Mouse (Mus musculus) spleen, postnatal 14 days (tissue): ENCODE measurements around the gene Pdik1l.
A peak's percentile ranks its signal among the peaks of the same experiment; 100 is the strongest.

Experiments
- DNase-seq, 2 experiments: peaks; one replicate each; pipeline ENCODE4 v3.0.0; 2021 to 2022; ENCODE audit warnings: low spot score in 2 of 2

Gene Pdik1l

DNA sequence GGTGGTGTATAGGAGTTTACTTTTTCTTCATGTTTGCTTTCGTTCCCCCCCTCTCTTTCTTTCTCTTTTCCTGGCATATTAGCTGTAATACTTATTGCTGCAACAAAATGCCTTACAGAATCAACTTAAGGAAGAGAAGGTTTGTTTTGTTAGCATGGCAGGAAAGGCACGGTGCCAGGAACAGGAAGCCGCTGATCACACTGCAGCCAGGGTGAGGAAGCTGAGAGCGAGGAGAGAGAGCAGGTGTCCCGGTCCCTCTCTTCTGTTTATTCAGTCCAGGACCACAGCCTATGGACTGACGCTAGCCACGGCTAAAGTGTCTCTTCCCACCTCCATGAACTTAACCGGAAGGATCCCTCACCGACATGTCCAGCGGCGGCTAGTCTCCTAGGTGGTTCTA is 29.3 kb downstream of the Pdik1l start:
- DNase-seq = no peak

DNA sequence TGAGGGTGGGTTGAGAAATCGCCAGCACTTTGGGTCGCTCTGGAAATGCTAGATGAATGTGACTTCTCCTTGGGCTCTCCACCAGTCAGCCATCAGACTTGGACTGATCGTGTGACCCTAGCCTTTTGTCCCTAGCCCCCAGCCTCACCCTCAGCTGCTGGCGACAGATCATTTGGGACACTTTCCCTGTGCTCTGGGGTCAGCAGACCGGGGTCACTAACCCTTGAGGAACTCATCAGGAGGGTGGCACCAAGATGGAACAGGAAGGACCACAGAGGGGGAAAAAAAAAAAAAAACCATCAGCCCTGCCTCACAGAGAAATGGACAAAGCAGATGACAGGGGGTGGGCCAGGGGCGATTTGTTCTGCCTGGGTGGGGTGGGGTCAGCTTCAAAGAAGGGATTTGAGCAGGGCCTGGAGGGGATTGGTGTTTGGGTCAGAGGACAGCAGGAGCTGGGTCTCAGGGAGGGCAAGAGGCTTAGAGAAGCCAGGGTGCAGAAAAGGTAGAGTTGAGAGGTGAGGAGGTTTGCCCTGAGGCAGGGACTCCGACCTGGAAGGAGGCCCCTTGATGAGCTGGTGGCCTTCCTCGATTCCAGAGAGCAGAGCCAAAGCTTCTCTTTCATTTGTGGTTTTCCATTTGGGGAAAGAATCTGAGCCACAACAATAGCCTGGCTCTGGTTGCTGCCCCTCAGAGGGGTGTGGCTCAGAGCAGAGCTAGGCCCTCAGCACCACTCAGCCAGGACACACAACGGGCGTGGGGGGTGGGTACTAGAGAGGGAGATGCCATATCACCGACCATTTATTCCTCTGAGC is 30.3 kb downstream of the Pdik1l start:
- no peak for DNase-seq

DNA sequence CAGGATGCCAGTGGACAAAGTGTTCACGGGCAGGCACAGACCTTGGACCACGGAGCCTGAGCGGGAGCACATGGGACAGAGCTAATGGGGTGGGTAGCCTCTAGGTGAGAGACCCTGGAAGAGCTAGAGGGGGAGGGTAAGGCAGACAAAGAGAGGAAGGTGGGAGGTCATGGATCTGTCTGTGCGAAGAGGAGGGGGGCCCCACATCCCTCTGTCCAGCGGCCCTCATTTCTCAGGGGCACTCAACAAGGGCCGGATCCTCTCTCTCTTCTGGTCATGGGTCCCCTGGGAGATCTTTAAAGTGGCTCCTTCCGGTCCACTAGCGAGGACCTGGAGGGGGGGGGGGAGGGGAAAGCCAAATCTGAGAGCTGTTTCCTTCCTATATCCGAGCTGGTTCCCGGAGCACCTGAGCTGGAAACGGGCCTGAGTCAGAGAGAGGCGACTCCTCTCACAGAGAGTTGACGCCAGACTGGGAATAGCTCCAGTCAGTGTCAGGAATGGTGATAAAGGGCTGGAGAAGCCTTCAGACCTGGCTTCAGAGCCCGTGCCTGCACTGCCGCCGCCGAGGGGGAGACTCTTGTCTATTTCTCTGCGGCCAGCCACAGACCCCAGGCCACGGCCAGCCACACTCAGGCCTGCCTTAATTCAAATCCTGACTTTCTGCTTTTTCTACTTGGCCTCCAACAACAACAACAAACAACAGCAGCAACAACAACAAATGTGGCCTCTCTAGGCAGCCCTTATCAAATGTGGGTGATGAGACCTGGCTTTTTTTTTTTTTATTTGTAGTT is 31.1 kb downstream of the Pdik1l start:
- DNase-seq = no peak

DNA sequence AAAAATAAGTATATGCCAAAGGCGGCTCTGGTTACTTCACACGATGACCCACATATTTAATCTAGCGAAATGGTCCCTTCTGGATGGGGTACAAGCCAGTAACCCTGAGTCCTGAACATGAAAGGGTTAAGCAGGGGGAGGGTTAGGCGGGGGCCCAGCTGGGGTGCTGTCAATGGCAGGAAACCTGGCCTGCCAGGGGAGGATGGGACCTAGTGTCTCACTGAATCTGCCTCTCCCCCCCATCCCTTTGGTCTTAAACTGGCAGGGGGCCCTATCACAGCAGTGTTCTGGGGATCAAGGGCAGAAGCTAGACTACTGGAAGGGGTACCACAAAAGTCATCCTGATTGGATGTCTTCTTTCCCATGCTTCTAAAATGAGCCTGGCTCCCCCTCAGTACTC is 31.8 kb downstream of the Pdik1l start:
- no peak for DNase-seq

DNA sequence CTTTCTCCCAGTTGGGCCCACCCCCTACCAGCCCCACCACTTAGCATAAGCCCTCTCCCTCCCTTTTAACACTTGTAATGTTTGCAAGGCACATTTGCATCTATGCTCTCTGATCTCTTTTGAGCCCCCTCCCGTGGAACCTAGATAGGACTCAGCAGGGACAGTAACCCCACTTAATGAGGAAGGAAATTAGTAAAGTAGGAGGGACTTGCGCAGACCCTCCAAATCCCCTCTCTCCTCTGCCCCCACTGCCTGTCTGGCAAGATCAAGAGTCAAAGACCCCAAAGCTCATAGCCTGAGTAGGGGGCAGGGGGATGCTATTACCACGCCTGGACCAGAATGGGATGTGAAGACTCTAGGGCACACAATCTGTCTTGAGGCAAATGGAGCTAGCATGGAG is 32.9 kb downstream of the Pdik1l start:
- no peak for DNase-seq

DNA sequence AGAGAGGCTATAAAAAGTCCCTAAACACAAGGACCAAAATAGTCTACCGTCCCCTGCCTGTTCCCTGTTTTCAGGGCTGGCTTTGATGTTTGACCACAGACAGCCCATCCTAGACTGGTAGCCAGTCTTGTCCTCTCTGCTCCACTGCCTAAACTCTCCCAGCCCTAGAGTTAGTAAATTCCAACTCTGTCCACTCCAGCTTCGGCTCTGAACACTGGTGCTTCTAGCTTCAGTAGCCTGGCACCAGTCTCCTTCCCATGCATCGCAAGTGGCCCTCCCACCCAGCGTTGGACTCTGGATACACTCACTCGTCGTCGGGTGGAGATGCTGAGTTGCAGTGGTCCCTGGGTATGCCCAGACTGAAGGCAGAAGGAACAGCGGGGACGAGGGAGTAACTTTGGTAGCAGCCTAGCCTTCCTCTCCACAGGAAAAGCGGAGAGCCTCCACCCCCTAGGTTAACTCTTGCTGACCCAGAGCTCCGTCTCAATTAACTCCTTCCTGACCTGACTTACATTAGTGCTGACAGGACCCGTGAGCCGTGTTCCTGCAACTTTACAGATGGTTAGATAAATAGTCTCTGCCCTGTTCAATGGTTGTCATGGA is 33.9 kb downstream of the Pdik1l start, which contains the start of gene Grrp1:
Grrp1 (minus strand) TSS at position 385 of the 603 bp plus-strand sequence.
- no peak for DNase-seq

DNA sequence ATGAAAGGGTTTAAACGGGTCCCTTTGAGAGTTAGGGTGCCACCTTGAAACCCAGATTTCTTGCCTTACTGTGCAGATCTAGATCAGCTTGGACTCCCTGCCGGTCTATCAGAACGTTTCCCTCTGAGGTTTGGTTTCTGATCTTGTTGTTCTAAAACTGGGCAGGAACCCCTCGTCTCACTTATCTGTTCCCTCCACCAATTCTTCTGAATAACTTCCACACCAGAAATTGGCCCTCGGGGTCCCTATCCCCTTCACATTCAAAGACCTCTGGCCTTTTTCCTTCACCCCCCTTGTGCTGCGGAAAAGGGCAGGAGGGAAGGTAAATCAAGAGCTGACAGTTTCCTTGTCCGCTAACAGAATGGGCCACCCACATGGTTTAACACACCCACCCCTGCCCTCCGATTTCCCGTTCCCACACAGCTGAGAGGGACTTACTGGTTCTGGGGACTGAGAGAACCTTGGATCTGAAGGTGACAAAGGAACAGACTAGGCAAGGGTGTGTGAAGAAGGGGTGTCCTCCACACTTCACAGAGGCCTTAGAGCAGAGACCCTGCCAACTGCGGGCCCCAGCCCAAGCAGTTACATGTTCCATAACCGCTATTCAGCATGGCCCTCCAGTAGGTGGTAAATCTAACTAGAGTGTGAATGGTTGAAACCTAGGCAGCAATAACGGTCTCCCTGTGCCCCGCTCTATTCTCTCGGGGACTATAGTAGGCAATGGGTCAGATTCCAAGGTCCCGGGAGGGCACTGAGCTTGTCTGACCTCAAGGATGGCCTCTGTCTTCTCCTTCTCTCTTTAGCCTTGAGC is 34.6 kb downstream of the Pdik1l start:
- DNase-seq = no peak

DNA sequence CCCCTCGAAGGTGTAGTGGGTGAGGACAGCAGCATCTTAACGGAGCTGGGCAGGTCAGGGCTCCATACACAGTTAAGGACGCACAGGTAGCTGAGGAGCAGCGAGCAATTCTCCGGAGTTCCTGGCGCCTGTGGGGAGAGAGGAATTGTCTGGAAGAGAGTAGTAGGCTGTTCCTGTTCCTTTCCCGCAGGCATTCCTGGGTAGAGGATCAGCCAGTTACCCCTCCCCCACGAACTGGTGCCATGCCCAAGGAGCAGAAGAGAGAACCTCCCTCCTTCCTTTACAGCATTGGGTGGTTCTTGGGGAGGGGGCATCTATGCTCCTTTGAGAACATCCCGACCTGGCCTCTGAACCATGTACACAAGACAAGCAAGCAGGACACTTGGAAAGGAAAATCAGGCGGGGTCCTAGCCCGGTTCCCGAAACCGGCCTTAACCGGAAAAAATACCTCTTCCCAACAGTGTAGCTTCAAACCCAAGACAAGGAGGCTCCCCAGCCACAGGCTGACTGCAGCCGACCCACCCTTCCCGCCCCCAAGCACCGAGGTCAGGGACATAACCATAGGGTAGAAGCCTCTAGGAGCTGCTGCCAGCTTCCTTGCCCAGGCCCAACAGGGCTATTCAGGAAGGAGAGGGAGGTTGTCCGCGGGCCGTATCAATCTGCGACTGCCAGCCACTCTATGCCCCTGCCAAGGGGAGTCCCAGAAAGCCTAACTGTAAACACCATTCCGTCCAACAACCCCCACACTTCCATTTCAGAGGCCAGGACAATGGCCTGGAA is 35.4 kb downstream of the Pdik1l start:
- no peak for DNase-seq

DNA sequence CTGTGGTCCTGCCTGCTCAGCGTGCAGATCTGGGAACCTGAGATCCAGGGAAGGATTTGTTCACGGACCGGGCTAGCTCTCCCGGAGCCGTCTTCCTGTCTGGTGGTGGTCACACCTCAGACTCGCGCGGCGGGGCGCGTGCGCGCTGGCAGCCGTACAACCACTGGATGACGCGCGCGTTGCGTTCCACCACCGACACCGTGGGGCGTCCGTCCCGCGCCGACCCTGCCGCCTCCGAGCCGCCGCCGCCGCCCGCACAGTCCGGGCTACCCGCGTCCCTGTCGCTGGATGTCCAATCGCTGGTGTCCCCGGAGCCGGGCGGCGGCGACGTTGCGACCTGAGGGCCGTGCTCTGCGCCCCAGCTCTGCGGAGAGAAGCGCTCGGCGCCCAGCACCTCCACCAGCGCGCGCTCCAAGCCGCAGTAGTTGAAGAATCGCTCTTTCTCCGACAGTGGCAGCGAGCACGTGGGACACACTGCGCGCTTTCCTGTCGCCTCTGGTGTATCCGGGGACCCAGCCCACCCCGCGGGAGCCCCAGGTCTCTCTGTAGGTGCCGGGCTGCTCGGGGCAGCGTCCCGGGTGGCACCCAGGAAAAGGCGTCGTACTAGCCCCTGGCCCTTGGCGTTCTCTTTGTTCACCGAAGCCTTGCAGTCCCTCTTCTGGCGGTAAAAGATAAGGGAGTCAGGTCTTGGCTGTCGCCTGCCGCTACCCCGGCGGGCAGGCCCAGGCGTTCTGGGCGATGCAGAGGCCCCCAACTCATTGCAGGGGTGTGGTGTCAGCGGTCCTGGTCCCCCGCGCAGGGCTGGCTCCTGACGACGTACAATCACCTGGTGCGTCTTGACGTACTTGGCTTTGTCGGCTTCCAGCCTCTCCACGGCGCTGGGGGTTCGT is 36.2 kb downstream of the Pdik1l start:
- no peak for DNase-seq

DNA sequence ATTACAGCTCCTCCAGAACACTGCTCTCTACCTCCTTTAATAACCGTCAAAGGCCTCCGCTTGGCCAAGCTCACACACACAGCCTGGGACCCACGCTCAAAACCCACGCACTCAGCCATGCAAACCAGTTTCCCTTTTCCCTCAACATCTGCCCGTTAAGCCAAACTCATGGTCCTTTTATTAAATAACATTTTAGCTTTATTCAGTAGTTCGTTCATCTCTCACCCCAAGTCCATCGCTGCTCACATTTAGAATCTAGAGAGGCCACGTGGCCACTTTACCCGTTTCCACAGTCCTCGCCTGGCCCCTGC is 36.8 kb downstream of the Pdik1l start:
- no peak for DNase-seq

DNA sequence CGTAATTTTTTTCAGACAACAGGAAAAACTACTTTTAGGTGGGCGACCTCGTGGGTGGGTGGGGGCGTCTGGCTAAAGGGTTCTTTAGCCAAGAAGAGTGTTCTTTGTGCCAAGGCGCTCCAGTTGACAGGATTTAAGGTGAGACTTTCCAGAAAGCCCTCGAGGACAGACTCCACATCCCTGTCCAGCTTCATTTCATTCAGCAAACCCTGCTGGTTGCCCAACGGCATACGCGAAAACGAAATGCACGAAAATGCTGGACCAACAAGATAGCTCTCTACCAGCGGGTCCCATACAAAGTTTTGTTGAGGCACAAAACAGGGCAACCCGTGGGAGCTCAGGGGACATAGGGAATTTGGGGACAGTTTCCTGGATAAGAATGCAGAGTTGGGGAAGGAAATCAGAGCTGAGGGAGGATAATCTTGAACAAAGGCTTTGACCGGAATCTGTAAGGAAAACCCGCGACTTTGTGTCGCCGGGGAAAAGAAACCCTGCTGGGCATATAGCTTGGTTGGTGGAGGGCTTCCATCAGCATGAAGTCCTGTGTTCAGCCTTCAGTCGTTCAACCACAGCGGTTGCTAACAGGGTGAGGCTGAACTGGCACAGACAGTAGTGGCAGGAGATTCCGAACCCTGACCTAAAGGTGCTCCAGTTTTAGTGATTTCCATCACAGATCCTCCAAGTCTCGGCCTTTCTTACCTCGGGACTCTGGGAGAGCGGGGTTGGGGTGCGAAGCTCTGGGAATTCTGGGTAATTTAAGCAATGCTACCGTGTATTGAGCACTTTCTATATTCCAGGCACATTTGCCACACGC is 37.4 kb downstream of the Pdik1l start:
- DNase-seq = no peak

DNA sequence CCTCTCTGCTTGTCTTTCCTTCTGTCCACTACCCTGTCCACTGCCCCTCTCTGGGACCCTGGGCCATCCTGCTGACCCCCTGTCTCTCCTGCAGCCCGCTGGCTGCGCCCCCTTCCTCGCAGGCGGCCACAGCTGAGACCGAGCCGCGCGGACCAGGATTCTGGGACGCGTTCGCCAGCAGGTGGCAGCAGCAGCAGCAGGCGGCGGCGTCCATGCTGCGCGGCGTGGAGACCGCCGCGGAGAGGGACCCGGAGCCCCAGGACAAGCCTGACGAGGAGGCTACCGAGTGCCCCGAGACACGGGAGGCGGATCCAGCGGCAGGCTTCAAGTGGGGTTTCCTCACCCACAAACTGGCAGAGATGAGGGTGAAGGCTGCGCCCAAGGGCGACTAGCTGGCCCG is 38.0 kb downstream of the Pdik1l start:
- DNase-seq = peak; percentile 24 to 60

DNA sequence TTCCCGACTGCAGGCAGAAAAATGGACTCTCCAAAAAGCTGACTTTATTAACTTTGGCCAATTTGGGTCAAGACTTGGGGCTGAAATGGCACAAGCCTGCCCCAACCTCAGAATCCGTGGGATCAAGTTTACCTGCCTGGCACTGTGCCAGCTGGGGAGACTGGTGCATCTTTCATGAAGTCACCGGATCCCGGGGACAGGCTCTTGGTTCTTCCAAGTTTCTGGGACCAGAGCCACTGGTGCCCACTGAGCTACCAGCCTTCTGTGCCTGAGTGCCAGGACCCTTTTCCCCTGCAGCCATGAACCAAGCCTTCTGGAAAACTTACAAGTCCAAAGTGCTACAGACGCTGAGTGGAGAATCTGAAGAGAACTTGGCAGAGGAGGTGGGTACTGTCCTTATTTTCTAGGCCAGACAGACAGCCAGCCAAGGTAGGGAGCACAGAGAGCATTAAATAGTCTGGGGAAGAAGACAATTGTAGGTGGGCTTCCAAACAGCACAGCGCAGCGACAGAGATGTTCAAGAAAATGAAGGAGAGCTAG is 40.9 kb downstream of the Pdik1l start, which contains the start of gene Gm30191:
Gm30191 (plus strand) TSS at position 217 of the 540 bp plus-strand sequence.
- DNase-seq = no peak

DNA sequence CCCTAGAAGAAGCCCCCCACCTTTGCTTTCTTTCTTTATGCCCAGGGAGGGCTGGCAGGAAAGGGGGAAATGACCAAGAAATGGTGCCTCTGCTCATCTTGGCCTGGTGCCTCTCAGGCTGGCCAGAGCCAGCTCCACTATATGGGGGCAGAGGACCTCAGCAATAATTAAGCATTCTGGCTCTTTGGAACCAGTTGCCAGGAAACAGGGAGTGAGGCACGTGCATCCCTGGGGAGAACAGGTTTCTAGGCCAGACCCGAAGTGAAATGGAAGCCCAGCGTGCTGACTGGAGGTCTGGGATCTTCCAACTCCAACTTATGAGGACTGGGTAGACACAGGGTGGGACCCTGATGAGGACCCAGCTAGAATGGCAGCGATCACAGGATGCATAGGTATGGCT is 41.4 kb downstream of the Pdik1l start:
- DNase-seq = no peak

DNA sequence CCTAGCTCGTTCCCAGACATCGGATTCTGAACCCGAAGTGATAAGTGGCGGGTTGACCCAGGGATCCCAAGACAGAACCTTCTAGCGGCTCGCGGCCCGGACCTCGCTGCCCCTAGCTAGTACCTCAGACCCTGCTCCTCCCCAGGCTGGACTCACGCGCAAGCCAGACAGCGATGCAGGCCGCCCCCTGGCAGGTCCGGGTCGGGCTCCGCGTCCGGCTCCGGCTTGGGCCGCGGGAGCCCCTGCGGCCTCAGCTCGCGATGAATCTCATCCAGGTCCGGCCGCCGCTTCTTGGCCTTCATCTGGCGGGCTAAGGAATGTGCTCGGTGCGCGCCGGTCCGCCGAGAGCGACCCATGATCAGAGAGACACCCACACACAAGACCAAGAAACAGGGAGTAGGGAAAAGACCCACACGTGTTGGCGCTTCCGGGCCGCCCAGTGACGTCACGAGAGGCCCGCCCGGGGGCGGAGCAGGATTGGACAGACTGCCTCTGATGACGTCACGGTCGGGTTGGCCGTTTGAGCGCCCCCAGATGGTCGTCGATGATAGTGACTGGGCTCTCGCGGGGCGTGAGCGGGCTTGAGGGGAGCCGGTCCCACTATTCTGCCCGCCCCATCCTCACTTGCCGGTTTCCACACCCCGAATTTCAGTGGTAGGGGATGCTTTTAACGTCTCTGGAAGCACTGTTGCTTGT is 42.4 kb downstream of the Pdik1l start, which contains the start of gene Zfp593:
Zfp593 (minus strand) TSS at position 445 of the 696 bp plus-strand sequence.
- peak; percentile 87 to 95 for DNase-seq

DNA sequence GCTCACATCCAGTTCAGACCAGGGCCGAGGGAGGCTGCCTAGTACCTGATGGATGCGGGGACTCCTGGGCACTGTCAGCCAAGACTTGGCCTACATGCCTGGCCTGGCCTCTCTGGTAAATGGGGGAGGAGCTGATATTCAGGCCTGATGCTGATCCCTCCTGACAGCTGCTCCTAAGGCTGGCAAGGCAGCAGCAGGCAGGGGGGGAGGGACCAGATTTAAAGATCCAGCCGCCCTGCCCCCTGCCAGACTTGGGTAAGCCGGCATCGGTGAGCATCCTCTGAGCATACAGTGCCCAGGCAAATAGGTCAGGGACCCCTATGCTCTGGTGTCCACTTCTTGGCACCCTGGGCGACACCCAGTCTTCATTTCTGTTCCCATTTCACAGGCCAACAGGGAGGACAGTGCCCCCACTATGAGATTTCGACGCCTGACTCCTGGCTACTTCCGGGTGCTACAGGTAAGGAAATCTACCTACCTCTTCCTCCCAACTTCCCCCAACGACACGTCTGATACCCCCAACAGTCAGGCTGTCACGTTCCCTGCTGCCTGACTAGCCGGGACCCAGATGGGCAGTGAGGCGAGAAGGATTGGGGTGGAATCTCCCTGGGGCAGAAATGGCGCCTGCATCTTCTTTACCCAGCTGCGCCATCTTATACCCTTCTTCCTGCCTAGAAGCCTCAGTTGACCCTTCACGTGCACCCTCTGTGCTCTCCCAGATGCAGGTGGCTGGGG is 44.0 kb downstream of the Pdik1l start, which contains the start of gene E130218I03Rik:
E130218I03Rik (plus strand) TSS at position 147 of the 735 bp plus-strand sequence.
- DNase-seq = no peak

DNA sequence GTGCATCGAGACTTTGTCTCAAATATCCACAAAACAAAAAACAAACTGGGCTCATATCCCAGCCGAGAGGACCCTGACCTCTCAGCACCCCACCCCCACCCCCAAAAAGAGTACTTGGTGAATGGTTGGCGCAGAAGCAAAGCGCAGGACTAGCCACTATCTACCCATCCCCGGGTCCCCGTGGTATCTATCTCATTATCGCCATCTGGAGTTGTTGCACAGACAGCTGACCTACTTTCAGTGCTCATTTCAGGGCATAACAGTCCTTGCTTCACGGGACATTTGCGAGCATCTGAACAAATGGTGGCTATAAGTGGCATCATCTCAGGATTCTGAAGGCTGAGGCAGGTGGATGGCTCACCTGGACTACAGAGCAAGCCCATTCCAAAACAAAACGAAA is 49.0 kb downstream of the Pdik1l start:
- DNase-seq = no peak
